Mouse (Mus musculus): Measurements from ENCODE around the gene Pgm5. TPM values are rescaled to one million over a fixed set of nuclear protein-coding genes. Genes with fewer than 3 reads are reported as not detected.
"Not testable (repeated sequence)": the region's sequence is repeated elsewhere in the genome, so short reads cannot be mapped to it uniquely, and the experiment has no call there.

Pgm5 gene
- total RNA-seq, 2 experiments from 2014 or later, result 93.2 to 109 TPM

DNA sequence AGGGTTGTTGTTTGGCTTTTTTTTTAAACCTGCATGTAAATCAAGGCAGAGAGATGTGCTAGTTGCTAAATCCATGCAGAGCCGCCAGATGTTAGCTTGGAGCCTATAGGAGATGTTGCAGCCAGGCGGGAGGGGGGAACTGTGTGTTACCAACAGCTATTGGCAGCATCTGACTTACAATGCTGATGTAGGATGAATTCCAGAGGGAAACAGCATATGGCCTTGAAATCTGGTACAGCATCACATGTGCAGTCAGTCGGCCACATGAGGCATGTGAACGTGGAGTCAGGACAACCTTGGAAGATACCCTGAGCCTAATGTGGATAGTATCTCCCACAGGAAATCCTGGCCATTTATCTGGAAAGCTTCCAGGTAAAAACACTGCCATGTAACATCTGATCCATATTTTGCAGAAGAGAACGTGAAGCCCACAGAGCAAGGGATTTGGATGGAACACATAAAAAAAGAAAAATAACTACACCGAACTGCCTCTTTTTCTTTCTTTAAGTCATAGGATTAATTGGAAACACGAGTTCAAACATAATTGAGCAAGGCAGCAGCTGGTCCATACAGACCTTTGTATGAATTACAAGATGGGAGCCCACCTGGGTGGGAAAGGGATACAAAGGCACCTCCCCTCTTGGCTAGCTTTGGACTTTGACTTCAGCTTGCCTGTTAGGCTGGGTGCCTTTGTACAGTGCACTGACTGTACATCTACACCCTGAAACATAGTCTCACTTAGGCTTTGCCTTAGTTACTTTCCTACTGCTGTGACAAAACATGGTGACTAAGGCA lies 145.2 kb downstream of the Pgm5 start:
- no peak for DNase-seq
- intact Hi-C loops (cut with DNase I), result no loop called here

DNA sequence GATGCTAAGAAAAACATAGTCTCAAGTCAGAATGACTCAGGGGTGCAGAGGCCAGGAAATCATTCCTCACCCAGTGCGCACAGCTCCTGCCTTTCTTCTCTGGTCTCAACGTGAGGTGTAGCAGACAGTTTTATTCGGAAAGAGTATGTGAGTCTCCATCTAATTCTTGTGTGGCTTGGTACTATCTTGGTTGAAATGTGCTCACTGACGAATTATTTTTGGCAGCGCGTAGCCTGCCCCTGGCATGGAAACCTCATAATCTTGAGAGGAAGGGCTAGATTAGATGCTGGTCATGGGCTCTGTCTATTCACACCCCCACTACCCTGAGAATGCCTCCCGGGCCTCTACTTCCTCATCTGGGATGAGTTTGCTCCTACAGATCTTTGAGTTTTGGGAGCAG lies 153.6 kb downstream of the Pgm5 start:
- intact Hi-C loops (cut with DNase I), result loop anchor here (5.0 kb wide), 1 partner anchor 89 kb away; no protein-coding TSS in a partner anchor
- DNase-seq, result no peak

DNA sequence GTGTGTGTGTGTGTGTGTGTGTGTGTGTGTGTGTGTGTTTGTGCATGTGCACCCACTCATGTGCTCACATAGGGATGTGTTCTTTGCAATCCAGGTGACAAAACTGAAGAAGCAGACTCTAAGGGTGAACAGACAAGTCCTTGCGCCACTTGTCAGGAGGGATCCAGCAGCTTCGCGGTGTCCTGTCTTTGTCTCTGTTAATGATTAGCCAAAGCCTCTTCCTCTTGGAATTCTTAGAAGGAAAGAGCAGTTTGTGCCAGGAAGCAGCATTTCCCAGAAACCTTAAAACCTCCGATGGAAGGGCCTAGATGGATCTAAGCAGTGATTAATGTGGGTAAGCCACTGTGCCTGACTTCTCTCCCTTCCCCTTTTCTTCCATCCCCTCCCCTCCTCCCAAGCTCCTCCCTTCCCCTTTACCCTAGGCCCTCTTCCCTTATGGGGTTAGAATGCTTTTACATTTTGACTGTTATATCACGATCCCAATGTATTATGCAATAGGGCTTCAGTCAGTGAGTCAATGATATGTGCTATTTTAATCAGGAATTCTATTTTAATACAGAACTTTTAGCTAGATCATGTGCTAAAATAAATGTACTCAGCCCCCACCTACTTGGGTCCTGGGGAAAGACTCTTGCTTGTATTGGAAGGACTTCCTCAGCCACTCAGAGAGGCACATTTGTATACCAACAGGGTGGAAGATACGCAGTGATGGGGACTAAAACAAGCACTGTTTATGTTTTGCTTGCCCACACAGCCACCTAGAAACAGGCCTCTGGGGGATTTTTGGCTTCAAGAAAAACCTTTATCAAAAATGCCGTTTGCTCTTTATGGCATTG lies 154.4 kb downstream of the Pgm5 start:
- intact Hi-C loops (cut with DNase I), result loop anchor here (5.0 kb wide), 1 partner anchor 90 kb away; no protein-coding TSS in a partner anchor
- no peak for DNase-seq

DNA sequence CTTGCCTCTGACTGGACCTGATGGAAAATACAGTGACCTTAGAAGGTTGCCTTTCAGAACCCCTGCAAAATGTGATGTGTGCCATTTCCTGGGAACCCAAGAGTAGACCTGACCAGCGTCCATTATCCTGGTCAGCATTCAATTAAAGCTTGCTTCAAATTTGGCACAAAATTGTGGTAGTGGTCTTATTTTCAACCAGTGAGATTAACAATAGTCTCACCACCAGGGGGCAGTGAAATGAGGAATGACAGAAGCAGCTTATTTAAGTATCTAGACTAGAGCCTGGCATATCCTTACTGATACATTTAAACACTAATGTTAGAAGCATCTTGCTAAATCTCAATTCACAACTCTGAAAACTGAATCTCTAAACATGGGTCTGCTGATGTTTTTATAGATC lies 156.3 kb downstream of the Pgm5 start:
- intact Hi-C loops (cut with DNase I), result loop anchor here (1.0 to 5.0 kb wide), 2 partner anchors 92 to 166 kb away; no protein-coding TSS in a partner anchor
- DNase-seq, result no peak

DNA sequence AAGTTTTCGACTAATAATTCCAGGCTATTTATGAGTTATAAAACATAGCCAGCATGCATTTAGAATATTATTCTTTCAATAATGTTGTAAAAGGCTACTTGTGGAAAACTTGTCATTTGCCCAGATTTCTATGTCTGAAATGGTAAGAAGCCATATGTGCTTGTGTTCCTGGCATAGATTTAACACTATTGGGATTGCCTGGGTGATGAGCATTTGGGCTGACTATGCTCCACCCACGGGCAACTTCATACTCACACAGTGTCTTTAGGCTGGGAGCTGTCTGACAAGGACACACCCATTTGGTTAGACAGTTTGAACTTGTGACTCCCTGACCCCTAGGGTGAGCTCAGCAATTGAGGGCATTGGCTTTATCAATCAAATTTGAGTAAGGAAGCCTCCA lies 157.3 kb downstream of the Pgm5 start:
- intact Hi-C loops (cut with DNase I), result loop anchor here (5.0 kb wide), 1 partner anchor 82 kb away; no protein-coding TSS in a partner anchor
- DNase-seq, result no peak

- intact Hi-C loops (cut with DNase I), result loop anchor here (5.0 kb wide), 1 partner anchor 81 kb away; no protein-coding TSS in a partner anchor
Observed at GRCm38 (mm10) chr19:24703680-24704079, 158.0 kb downstream of the Pgm5 start.

DNA sequence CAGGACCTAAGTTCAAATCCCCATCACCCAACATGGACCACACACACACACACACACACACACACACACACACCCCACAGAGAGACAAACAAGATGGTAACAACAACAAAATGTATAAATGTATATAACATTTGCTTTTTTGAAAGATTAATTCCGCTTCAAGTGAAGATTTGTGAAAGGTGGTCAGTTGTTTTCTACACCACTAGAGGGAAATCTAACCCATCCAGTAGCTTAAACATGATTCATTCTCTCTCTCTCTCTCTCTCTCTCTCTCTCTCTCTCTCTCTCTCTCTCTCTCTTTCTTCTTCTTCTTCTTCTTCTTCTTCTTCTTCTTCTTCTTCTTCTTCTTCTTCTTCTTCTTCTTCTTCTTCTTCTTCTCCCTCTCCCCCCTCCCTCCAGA lies 158.5 kb downstream of the Pgm5 start:
- DNase-seq, result not testable (repeated sequence)
- intact Hi-C loops (cut with DNase I), result loop anchor here (5.0 kb wide), 1 partner anchor 81 kb away; no protein-coding TSS in a partner anchor

More at GRCm38 (mm10) chr19:24703680-24704079, 158.0 kb downstream of the Pgm5 start:
- no peak for DNase-seq

- intact Hi-C loops (cut with DNase I), result loop anchor here (5.0 kb wide), 1 partner anchor 79 kb away; no protein-coding TSS in a partner anchor
- DNase-seq, result no peak
Observed at GRCm38 (mm10) chr19:24701716-24702115, 159.9 kb downstream of the Pgm5 start.

- intact Hi-C loops (cut with DNase I), result loop anchor here (5.0 kb wide), 1 partner anchor 78 kb away; no protein-coding TSS in a partner anchor
Observed at GRCm38 (mm10) chr19:24700664-24701063, 161.0 kb downstream of the Pgm5 start.

DNA sequence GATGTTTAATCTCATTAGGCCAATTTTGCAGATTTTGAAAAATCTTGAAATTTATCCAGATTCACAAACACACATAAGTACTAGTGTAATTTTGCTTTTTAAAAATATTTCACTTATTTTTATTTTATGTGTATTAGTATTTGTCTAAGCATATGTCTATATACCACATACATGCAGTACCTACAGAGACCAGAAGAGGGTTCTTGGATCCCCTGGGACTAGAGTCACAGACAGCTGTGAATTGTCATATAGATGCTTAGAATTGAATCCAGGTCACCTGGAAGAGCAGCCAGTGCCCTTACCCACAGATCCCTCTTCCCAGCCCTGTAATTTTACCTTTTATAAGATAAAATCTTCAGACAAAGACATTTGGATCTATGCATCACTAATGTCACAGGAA lies 161.7 kb downstream of the Pgm5 start:
- intact Hi-C loops (cut with DNase I), result loop anchor here (5.0 kb wide), 1 partner anchor 78 kb away; no protein-coding TSS in a partner anchor
- no peak for DNase-seq

More at GRCm38 (mm10) chr19:24700664-24701063, 161.0 kb downstream of the Pgm5 start:
- DNase-seq, result no peak

DNA sequence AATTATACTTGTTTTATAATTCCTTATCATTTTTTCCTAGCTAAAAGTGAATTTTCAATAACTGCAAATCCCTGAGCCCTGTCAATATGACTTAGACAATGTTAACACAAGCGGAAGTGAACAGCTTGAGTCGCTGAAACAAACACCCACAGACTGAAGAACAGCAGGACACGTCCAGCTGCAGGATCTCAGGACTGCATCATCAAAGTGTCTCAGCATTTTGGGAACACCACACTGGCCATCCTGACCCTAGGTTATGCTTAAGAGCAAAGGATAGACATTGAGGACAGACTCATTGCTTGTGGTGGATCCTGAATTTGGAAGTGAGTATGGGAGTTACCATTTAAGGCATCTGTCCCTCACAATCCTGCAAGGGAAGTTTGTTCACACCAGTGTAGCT lies 162.5 kb downstream of the Pgm5 start:
- no peak for DNase-seq
- intact Hi-C loops (cut with DNase I), result no loop called here

GRCm38 (mm10) chr19:24698651-24699050 lies 163.0 kb downstream of the Pgm5 start:
- no peak for DNase-seq
- intact Hi-C loops (cut with DNase I), result no loop called here

GRCm38 (mm10) chr19:24697946-24698345 lies 163.7 kb downstream of the Pgm5 start:
- DNase-seq, result no peak
- intact Hi-C loops (cut with DNase I), result no loop called here

- intact Hi-C loops (cut with DNase I), result no loop called here
- DNase-seq, result no peak
Observed at GRCm38 (mm10) chr19:24692691-24693090, 169.0 kb downstream of the Pgm5 start.

DNA sequence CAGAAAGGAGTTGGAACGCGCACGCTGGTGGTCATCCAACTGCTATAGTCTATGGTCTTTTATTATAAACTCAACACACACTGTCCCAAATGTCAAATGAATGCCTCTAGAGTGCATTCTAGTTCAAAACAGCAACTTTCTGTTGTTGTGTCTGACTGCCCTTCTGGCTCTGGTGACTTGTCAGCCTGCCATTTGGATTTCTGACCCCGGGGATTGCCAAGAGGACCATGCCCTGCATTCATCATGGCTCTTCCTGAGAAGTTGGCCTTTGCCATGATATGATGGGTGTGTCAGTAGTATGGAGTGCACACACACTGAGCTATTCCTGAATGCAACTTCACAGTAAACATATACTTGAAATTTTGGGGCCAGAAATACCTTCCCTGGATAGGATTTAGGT lies 172.1 kb downstream of the Pgm5 start:
- no peak for DNase-seq
- intact Hi-C loops (cut with DNase I), result no loop called here

DNA sequence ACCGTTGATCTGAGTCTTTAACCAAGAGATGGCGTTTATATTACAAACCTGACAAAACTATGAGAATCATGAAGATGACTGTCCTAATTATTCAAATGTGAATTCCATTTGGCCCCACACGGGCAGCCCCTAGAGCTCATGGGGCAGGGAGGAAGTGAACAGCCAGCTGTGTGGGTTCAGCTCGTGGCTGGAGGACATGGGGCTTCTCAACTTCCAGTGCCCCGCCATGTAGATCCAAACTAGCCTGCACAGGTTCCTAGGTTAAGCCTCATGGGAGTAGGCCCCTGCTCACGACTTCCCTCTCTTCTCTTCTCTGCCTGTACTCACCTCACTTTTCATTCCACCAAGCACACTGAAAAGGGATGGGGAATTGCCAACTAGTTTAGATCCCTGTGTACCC lies 173.3 kb downstream of the Pgm5 start:
- no peak for DNase-seq
- intact Hi-C loops (cut with DNase I), result no loop called here

- intact Hi-C loops (cut with DNase I), result no loop called here
Observed at GRCm38 (mm10) chr19:24686411-24686810, 175.2 kb downstream of the Pgm5 start.

DNA sequence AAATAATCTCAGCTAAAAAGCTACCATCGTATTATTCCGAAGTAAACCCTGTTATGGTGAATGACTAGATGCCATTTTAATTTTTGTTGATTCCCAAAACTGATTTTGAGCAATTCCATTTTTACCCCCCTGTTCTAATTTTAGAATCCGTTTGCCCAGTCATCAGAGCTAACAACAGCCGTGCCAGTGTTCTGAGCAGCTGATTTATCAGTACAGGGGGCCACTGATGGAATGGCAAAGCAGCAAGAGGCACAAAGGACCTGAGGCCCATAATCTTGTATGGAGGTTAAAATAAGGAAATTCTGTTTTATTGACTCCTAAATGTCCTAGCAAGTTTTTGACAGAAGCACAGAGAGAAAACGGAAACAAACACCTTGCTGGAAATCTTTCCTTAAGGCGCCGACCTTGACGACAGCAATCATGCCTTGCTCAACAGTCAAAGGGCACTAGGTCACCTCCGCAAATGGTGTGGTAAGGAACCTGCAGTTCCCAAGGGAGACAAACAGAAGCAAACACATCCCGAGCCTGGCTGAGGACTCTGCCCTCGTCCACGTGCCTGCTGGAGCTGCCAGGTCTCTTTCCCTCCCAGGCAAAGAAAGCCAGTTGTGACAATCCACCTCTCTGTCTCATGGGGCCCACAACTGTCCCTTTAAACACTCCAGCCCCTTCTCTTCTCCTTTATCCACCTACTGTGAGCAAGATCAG lies 178.5 kb downstream of the Pgm5 start:
- peak; percentile 42 to 46 for DNase-seq
- intact Hi-C loops (cut with DNase I), result no loop called here

More at GRCm38 (mm10) chr19:24686411-24686810, 175.2 kb downstream of the Pgm5 start:
- no peak for DNase-seq

DNA sequence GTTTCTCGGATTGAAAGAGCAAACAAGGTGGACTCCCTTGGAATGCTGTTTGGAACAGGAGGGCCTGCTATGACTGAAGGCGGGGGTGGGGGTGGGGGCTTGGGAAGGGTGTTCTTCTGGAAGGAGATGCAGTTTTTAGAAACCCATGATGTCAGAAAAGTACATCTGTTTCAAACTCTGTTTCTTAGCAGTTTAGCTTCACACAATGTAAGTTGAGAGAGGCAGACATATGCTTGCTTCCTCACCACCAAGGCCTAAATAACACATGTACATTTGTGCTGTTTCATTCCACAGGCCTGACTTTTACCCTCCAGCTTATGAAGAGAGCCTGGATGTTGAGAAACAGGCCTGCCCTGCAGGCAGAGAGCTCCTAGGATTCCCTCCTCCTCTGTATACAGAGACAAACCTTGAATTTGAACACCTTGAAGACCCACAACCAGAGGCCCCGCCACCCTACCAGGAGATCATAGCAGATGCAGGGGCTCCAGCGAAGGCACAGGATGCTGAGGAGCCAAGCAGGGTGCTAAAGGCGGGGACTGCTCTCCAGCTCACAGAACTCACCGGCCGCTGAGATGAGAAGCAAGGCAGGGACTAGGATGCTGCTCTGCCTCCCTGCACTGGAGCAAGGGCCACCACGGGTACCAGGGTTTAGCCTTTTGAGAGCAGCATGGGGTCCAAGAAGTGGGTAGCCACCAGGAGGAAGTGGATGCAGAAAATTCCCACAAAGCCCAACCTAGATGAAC lies 184.2 kb downstream of the Pgm5 start:
- intact Hi-C loops (cut with DNase I), result no loop called here
- DNase-seq, result no peak

DNA sequence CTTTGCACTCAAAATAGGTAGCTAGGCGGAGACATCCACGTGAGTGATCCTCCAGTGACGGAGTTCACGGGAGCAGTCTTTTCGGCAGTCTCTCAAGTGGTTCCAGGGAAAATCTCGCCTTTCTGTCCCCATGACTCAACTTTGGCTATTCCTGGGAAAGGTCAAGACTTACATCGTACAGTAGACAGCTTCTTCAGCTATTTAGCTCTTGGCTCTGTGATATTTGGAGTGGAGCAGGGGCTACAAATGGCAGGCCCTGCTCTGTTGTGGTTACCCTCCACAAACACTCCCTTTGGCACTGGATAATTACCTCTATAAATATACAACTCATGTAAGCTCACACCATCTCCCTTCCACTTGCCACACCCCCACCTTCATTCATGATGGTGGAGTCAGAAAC lies 185.2 kb downstream of the Pgm5 start:
- intact Hi-C loops (cut with DNase I), result no loop called here
- DNase-seq, result peak in 1 of 2 experiments; percentile 45
